Mouse (Mus musculus) liver, embryonic 14.5 days (tissue): ENCODE measurements around the gene Wrnip1. TPM values are rescaled to one million over a fixed set of nuclear protein-coding genes. Genes with fewer than 3 reads are reported as not detected.

Experiments used
- ATAC-seq: fragments of 200-750 bp; cut with Nextera tagmentation; 2 replicates; pipeline ENCODE4 v1.8.0; 2017; ENCODE audit warnings: moderate number of reproducible peaks, mild to moderate bottlenecking, moderate library complexity; ENCODE audit not compliant: insufficient read depth
- DNase-seq, 3 experiments: peaks; one replicate each; pipeline ENCODE4 v3.0.0-alpha.2; 2012 to 2013; ENCODE audit warnings: low read depth in 3 of 3, low spot score in 3 of 3
- H3K27ac ChIP-seq: fragments of 300-500 bp; sonication (generic); 2 replicates; pipeline ENCODE4 v1.5.1; 2014; ENCODE audit warnings: moderate library complexity, mild to moderate bottlenecking, control low read depth, inconsistent platforms
- H3K27me3 ChIP-seq: fragments of 300-500 bp; sonication (generic); 2 replicates; pipeline ENCODE4 v1.6.1; 2014; ENCODE audit warnings: mild to moderate bottlenecking, low read length, moderate library complexity; ENCODE audit not compliant: control insufficient read depth, insufficient read depth
- H3K36me3 ChIP-seq: fragments of 300-500 bp; sonication (generic); replicated peaks from 2 replicates; pipeline ENCODE4 v1.6.1; 2014; ENCODE audit warnings: low read depth; ENCODE audit not compliant: control insufficient read depth, insufficient read depth
- H3K4me1 ChIP-seq, 2 experiments: fragments of 200-500 bp in 1 of 2; fragments of 300-500 bp in 1 of 2; sonication (generic) in 1 of 2; replicated peaks; 2 replicates each; pipeline ENCODE4 v1.6.1; 2012 to 2014; ENCODE audit warnings: antibody characterized with exemption in 1 of 2, inconsistent platforms in 1 of 2, low read length in 1 of 2; ENCODE audit not compliant: control insufficient read depth in 2 of 2, insufficient read depth in 2 of 2
- H3K4me2 ChIP-seq: fragments of 300-500 bp; sonication (generic); 2 replicates; pipeline ENCODE4 v1.6.1; 2014; ENCODE audit warnings: low read depth, mild to moderate bottlenecking, control low read depth, moderate library complexity
- H3K4me3 ChIP-seq, 2 experiments: fragments of 200-500 bp in 1 of 2; fragments of 300-500 bp in 1 of 2; sonication (generic) in 1 of 2; 2 replicates each; pipeline ENCODE4 v1.5.1; 2012 to 2014; ENCODE audit warnings: low read depth in 2 of 2, low read length in 2 of 2, mild to moderate bottlenecking in 2 of 2, control low read depth in 1 of 2, inconsistent platforms in 1 of 2, moderate library complexity in 1 of 2; ENCODE audit not compliant: insufficient read depth in 1 of 2
- H3K9ac ChIP-seq: fragments of 300-500 bp; sonication (generic); replicated peaks from 2 replicates; pipeline ENCODE4 v1.6.1; 2014; ENCODE audit warnings: mild to moderate bottlenecking, control low read depth, moderate library complexity
- H3K9me3 ChIP-seq: fragments of 300-500 bp; sonication (generic); 2 replicates; pipeline ENCODE4 v1.6.1; 2016; ENCODE audit warnings: low read length, mixed read lengths; ENCODE audit not compliant: control insufficient read depth
- CTCF ChIP-seq: IDR thresholded peaks from 2 replicates; pipeline ENCODE4 v1.5.1; 2016; ENCODE audit warnings: antibody characterized with exemption, low read depth, control low read depth
- EP300 ChIP-seq: IDR thresholded peaks from 2 replicates; pipeline ENCODE4 v1.6.1; 2016; ENCODE audit warnings: antibody characterized with exemption, low read depth
- WGBS: fragments of 180-500 bp; shearing (Covaris S2); extraction: QIAGEN DNeasy Blood & Tissue Kit; methylation state at CpG from one replicate; pipeline ENCODE4 v1.1.7; 2014; ENCODE audit not compliant: insufficient replicate concordance; 5-methylcytosine and 5-hydroxymethylcytosine counted together
- polyA plus RNA-seq, 2 experiments: library from polyadenylated mRNA; depleted of rRNA in 1 of 2; stranded (reverse) in 1 of 2; unstranded in 1 of 2; fragments of >200 nt; fragmentation: Nextera tagmentation in 1 of 2; extraction: Ambion mirVana in 1 of 2; gene quantifications; 2 replicates each; pipeline versions ENCODE4 v1.2.1 to v1.2.3; 2012 to 2014

Wrnip1 gene
- polyA plus RNA-seq, 2 experiments = 6.0 to 16.3 TPM

GRCm38 (mm10) chr13:32819926-32820325 is 18.1 kb downstream of the Wrnip1 start:
- WGBS = 75% methylated on average over 5 of the region's 5 CpGs
- no peak for TF ChIP-seq EP300
- no peak for TF ChIP-seq CTCF
- Histone ChIP-seq H3K36me3 (peaks cover 25% of the 10 kb centered on the region), H3K4me2 (no peak overlapping the region), H3K27ac (no peak overlapping the region), H3K9ac (no peak overlapping the region), H3K4me1 (no peaks in the 10 kb centered on the region), H3K9me3 (no peaks in the 10 kb centered on the region), H3K27me3 (no peaks in the 10 kb centered on the region), H3K4me3 (no peak overlapping the region)
- ATAC-seq = no peak
- no peak for DNase-seq

DNA sequence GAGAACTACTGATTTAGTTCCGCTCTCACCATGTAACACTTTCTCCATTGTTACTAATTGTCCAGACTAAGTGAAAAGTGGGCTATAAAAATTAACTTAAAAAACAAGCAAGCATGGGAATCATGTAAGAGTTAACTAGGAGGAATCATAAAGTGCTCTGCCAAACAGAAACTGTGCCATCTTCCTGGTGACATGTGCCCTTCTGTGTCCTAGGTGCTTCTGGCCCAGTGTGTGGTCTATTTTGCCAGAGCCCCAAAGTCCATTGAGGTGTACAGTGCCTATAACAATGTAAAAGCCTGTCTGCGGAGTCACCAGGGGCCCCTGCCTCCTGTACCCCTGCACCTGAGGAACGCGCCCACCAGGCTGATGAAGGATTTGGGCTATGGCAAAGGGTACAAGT is 19.8 kb downstream of the Wrnip1 start:
- no peak for TF ChIP-seq EP300
- Histone ChIP-seq H3K4me1 (no peaks in the 10 kb centered on the region), H3K36me3 (peaks cover 19% of the 10 kb centered on the region), H3K9ac (no peak overlapping the region), H3K27me3 (no peaks in the 10 kb centered on the region), H3K4me2 (no peak overlapping the region), H3K9me3 (no peaks in the 10 kb centered on the region), H3K27ac (no peak overlapping the region), H3K4me3 (no peak overlapping the region)
- 74% methylated on average over 4 of the region's 4 CpGs for whole genome bisulfite sequencing
- ATAC-seq (no peak), DNase-seq (no peak)

DNA sequence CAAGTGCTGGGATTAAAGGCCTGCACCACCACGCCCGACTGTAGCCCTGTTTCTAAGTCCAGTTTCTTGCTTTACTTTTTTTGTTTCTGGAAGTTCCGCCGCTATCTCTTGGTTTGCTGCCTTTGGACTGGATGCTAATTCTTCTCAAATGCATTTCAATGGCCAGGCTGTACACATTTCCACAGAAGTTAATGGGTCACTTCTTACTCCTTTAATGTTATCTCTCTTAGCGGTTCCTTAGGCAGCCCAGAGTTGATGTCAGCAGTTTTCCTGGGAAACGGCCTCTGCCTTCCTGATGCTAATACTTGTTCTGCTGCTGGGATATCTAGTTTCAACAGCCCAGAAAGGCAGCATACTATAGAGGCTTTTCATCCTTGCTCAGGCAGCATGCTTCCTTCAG is 21.3 kb downstream of the Wrnip1 start:
- no peak for DNase-seq
- Histone ChIP-seq H3K9ac (no peak overlapping the region), H3K36me3 (peaks cover 8% of the 10 kb centered on the region), H3K4me1 (no peaks in the 10 kb centered on the region), H3K27ac (no peak overlapping the region), H3K9me3 (no peaks in the 10 kb centered on the region), H3K27me3 (no peaks in the 10 kb centered on the region), H3K4me2 (no peak overlapping the region), H3K4me3 (no peak overlapping the region)
- ATAC-seq = no peak
- 71% methylated on average over 6 of the region's 6 CpGs for WGBS
- TF ChIP-seq EP300 (no peak), CTCF (no peak)

DNA sequence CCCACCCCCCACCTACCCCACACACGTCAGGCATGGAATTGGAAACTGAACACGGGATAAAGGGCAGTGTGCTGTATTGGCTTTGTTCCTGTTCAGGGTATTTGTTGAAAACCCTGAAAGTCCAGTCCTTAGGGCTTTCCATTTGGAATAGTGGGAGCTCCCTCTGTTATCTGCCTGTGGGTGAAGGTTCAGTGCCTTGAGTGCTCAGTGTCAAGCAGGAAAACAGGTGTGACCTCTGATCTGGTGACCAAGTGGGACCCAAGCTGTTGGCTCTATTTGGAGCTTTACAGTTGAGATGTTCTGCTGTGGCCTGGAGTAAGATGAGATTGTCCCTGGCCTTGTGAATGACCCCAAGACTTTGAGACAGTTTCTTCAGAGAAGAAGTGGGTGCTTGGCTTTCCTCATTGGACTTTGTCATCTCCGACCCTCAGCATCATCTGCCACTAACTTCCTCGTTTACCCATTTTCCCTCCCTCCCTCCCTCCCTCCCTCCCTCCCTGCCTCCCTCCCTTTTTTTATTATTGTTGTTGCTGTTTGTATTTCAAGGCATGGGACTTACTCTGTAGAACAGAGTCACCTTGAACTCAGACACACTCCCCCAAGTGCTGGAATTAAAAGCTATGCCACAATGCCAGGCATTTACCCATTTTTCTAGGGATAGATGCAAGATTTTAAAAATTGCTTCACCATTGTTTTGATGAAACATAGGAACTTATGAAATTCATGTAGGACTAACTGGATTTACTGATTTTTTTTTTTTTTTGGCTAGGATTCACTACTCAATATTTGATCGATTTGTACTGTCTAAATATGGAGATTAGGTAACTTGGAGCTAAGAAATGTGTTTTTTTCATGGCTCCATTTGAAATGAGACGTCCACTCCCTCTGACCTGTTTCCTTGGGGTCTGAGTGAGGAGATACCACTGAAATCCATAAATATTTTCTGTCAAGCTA is 22.8 kb downstream of the Wrnip1 start:
- DNase-seq (no peak), ATAC-seq (no peak)
- Histone ChIP-seq H3K4me3 (no peak overlapping the region), H3K4me2 (no peak overlapping the region), H3K36me3 (peaks cover 4% of the 10 kb centered on the region), H3K27ac (no peak overlapping the region), H3K27me3 (no peaks in the 10 kb centered on the region), H3K9ac (no peak overlapping the region), H3K4me1 (no peaks in the 10 kb centered on the region), H3K9me3 (no peaks in the 10 kb centered on the region)
- WGBS = 54% methylated on average over 6 of the region's 6 CpGs
- TF ChIP-seq CTCF = no peak
- TF ChIP-seq EP300 = no peak

DNA sequence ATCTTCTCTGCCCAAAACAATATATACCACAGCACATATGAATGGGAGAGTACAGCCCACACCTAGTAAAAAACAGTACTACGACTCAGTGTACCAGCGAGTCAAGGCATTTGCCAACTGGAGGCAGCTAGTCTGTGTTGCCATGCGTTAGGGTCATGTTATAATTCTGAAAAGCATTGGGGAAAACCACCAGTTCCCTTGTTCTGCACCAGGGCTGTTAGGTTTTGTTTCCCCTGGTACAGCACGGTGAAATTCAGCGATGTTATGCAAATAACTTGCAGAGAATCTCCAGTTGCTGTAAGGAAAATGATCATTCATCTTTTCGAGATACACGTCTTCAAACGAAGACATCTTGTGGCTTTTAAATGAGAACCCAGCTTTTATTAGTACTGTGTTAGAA is 23.7 kb downstream of the Wrnip1 start:
- WGBS = 74% methylated on average over 8 of the region's 8 CpGs
- H3K27me3 ChIP-seq = no peaks in the 10 kb centered on the region
- H3K36me3 ChIP-seq = peaks cover 3% of the 10 kb centered on the region
- no peak overlapping the region for H3K4me2 ChIP-seq
- no peak for TF ChIP-seq EP300
- no peak for TF ChIP-seq CTCF
- H3K4me1 ChIP-seq = no peaks in the 10 kb centered on the region
- no peaks in the 10 kb centered on the region for H3K9me3 ChIP-seq
- H3K27ac ChIP-seq = no peak overlapping the region
- no peak overlapping the region for H3K4me3 ChIP-seq
- ATAC-seq = no peak
- no peak for DNase-seq
- H3K9ac ChIP-seq = no peak overlapping the region
